9 mouse cellular contexts compared by ENCODE assay signal in genomic region chr8:70904532-70904931, GRCm38 (mm10). TPM values are rescaled to one million over a fixed set of nuclear protein-coding genes. Genes with fewer than 3 reads are reported as not detected.
DNase-seq lines count a peak whose midpoint lies in the region; ATAC-seq and TF ChIP-seq lines count a peak whose summit lies in the region.
"Had no signal": no experiment of that assay in that cellular context is flagged by ENCODE, and none has a peak within 500 bp of the region (broad histone marks: within the 10 kb centered on the region; RNA-seq: fewer than 3 reads in every experiment).

No protein-coding gene starts in this region.

- no peak overlapping the region for H3K9ac ChIP-seq in lung, postnatal 0 days (replicated peaks; ENCODE audit: low read depth)
- no peak overlapping the region for H3K9ac ChIP-seq in hindbrain, embryonic 13.5 days
- H3K9ac ChIP-seq: limb, embryonic 15.5 days had no signal

- 0 out of 2 replicates have a peak overlapping the region, but pooled peaks have one; percentile 22 for H3K27ac ChIP-seq in lung, postnatal 0 days (ENCODE audit: low read length)
- no peak overlapping the region for H3K27ac ChIP-seq in hindbrain, embryonic 13.5 days
- no peak overlapping the region for H3K27ac ChIP-seq in cerebellum, adult 2 months (ENCODE audit: insufficient read depth, low read length)

- TF ChIP-seq EP300 in lung, postnatal 0 days (IDR thresholded peaks at IDR 0.05): peak; percentile 77

- no peak for TF ChIP-seq CTCF in lung, postnatal 0 days (IDR thresholded peaks at IDR 0.05)
- TF ChIP-seq CTCF in cerebellum, adult 2 months (IDR thresholded peaks at IDR 0.05; ENCODE audit: borderline replicate concordance, insufficient read depth, low read depth, low read length): no peak

- WGBS in lung, postnatal 0 days: 35% methylated on average over 4 of the region's 4 CpGs
- WGBS in hindbrain, embryonic 13.5 days: 67% methylated on average over 4 of the region's 4 CpGs
- WGBS in cerebellum, adult 2 months: 50% methylated on average over 4 of the region's 4 CpGs

- ATAC-seq in lung, postnatal 0 days: peak; percentile 70
- no peak for ATAC-seq in hindbrain, embryonic 13.5 days (ENCODE audit: low FRiP score)

- H3K27me3 ChIP-seq in lung, postnatal 0 days (replicated peaks; ENCODE audit: insufficient read depth, low read length): no peaks in the 10 kb centered on the region
- peaks cover 30% of the 10 kb centered on the region for H3K27me3 ChIP-seq in hindbrain, embryonic 13.5 days
- no peaks in the 10 kb centered on the region for H3K27me3 ChIP-seq in cerebellum, adult 2 months (ENCODE audit: control insufficient read depth, insufficient read depth, low read length)

- peak; percentile 35 for DNase-seq in cerebellum, adult 9-10 months
- no peak for DNase-seq in cerebellum, postnatal 4 days (ENCODE audit: low spot score in 2 of 2)
- DNase-seq in 3T3-L1 (ENCODE audit: low read depth, low spot score): peak; percentile 86
- peak; percentile 35 for DNase-seq in induced T-regulatory cell, adult 2 months (ENCODE audit: low read depth)
- peak; percentile 89 for DNase-seq in lung, postnatal 0 days (ENCODE audit: low spot score)
- DNase-seq in cerebellum, adult 2 months: no peak
- DNase-seq in spleen, postnatal 4 days (ENCODE audit: low spot score in 2 of 2): no peak

- no peaks in the 10 kb centered on the region for H3K9me3 ChIP-seq in lung, postnatal 0 days (ENCODE audit: low read length)
- H3K9me3 ChIP-seq in hindbrain, embryonic 13.5 days: no peaks in the 10 kb centered on the region
- H3K9me3 ChIP-seq: limb, embryonic 15.5 days had no signal

- no peak overlapping the region for H3K4me2 ChIP-seq in lung, postnatal 0 days (replicated peaks; ENCODE audit: low read depth, low read length)
- no peak overlapping the region for H3K4me2 ChIP-seq in hindbrain, embryonic 13.5 days

- H3K4me3 ChIP-seq in lung, postnatal 0 days (ENCODE audit: low read depth, low read length): no peak overlapping the region
- no peak overlapping the region for H3K4me3 ChIP-seq in hindbrain, embryonic 13.5 days
- no peak overlapping the region for H3K4me3 ChIP-seq in cerebellum, adult 2 months (replicated peaks; ENCODE audit: insufficient read depth, low read depth, low read length)

- H3K4me1 ChIP-seq in lung, postnatal 0 days (ENCODE audit: insufficient read depth, low read depth, low read length): peaks cover 7% of the 10 kb centered on the region
- H3K4me1 ChIP-seq in hindbrain, embryonic 13.5 days (replicated peaks): peaks cover 22% of the 10 kb centered on the region
- H3K4me1 ChIP-seq in cerebellum, adult 2 months (ENCODE audit: control insufficient read depth, insufficient read depth, low read length): peaks cover 6% of the 10 kb centered on the region; the same call in 1 of the 2 replicates

- TF ChIP-seq POLR2A in cerebellum, adult 2 months (IDR thresholded peaks at IDR 0.05; ENCODE audit: borderline replicate concordance, insufficient read depth, low read length): no peak

- H3K36me3 ChIP-seq in lung, postnatal 0 days (ENCODE audit: insufficient read depth, low read length): no peaks in the 10 kb centered on the region
- H3K36me3 ChIP-seq in hindbrain, embryonic 13.5 days: peaks cover 4% of the 10 kb centered on the region; the same call in 1 of the 2 replicates
- H3K36me3 ChIP-seq: limb, embryonic 15.5 days had no signal

RNA-seq across cellular contexts. Expression of gene Map1s, which starts 1.2 kb away (rescaled TPM):
- polyA plus RNA-seq in lung, postnatal 0 days (2015; fragmentation: Nextera tagmentation; extraction: Ambion mirVana): 22.7 and 25.5 TPM in 2 replicates
- 55.6 and 61.9 TPM in 2 replicates for polyA plus RNA-seq in hindbrain, embryonic 13.5 days (2015; fragmentation: Nextera tagmentation; extraction: Ambion mirVana)
- polyA plus RNA-seq in cerebellum, adult 2 months (2012; rRNA removed): 53.4 and 53.7 TPM in 2 replicates

RNA-seq across cellular contexts. Expression of gene Rpl18a, which starts 7.3 kb away (rescaled TPM):
- polyA plus RNA-seq in lung, postnatal 0 days (2015; fragmentation: Nextera tagmentation; extraction: Ambion mirVana): 3,759 and 4,424 TPM in 2 replicates
- polyA plus RNA-seq in hindbrain, embryonic 13.5 days (2015; fragmentation: Nextera tagmentation; extraction: Ambion mirVana): 2,665 and 2,711 TPM in 2 replicates
- polyA plus RNA-seq in cerebellum, adult 2 months (2012; rRNA removed): 1,458 and 1,510 TPM in 2 replicates

RNA-seq across cellular contexts. Expression of gene Slc5a5, which starts 12.0 kb away (rescaled TPM):
- 0.12 and 0.13 TPM in 2 replicates for polyA plus RNA-seq in lung, postnatal 0 days (2015; fragmentation: Nextera tagmentation; extraction: Ambion mirVana)
- 0.61 and 0.95 TPM in 2 replicates for polyA plus RNA-seq in hindbrain, embryonic 13.5 days (2015; fragmentation: Nextera tagmentation; extraction: Ambion mirVana)
- polyA plus RNA-seq in cerebellum, adult 2 months (2012; rRNA removed): 6.7 and 6.9 TPM in 2 replicates

RNA-seq across cellular contexts. Expression of gene Ccdc124, which starts 30.8 kb away (rescaled TPM):
- polyA plus RNA-seq in lung, postnatal 0 days (2015; fragmentation: Nextera tagmentation; extraction: Ambion mirVana): 63.7 and 68.5 TPM in 2 replicates
- polyA plus RNA-seq in hindbrain, embryonic 13.5 days (2015; fragmentation: Nextera tagmentation; extraction: Ambion mirVana): 157 and 162 TPM in 2 replicates
- 123 and 145 TPM in 2 replicates for polyA plus RNA-seq in cerebellum, adult 2 months (2012; rRNA removed)

RNA-seq across cellular contexts. Expression of gene Kcnn1, which starts 41.5 kb away (rescaled TPM):
- polyA plus RNA-seq in lung, postnatal 0 days (2015; fragmentation: Nextera tagmentation; extraction: Ambion mirVana): 0.24 and 0.25 TPM in 2 replicates
- polyA plus RNA-seq in hindbrain, embryonic 13.5 days (2015; fragmentation: Nextera tagmentation; extraction: Ambion mirVana): 13.3 and 17.7 TPM in 2 replicates
- polyA plus RNA-seq in cerebellum, adult 2 months (2012; rRNA removed): 19.4 and 22.1 TPM in 2 replicates

Comparison
In these comparisons a context has a peak if more than half of its experiments do, and no peak if none do; other contexts are left out.
1. DNase-seq: peak in cerebellum, adult 9-10 months (single experiment), 3T3-L1 (single experiment), induced T-regulatory cell, adult 2 months (single experiment) and lung, postnatal 0 days (single experiment); none in cerebellum, postnatal 4 days (0 of 2), cerebellum, adult 2 months (0 of 2) and spleen, postnatal 4 days (0 of 2).